Mouse (Mus musculus): ENCODE measurements at regions not wholly inside any gene's neighbourhood (a gene's known extent, or its start where the extent isn't known, plus 50 kb on each side); places are given as distances from the start of the nearest gene placed in this dataset.

- H3K4me3 ChIP-seq (ENCODE audit: low read depth, low read length) = no peak overlapping the region
- no peaks in the 10 kb centered on the region for H3K36me3 ChIP-seq (ENCODE audit: insufficient read depth)
- H3K9me3 ChIP-seq (ENCODE audit: low read length) = no peaks in the 10 kb centered on the region
- H3K4me1 ChIP-seq (ENCODE audit: insufficient read depth) = no peaks in the 10 kb centered on the region
- H3K27ac ChIP-seq (ENCODE audit: low read depth, low read length) = no peak overlapping the region
- 54% methylated on average over 1 of the region's 1 CpGs for WGBS
- ATAC-seq (no peak), DNase-seq (no peak)
- no peak overlapping the region for H3K4me2 ChIP-seq (ENCODE audit: low read depth)
- H3K27me3 ChIP-seq (ENCODE audit: insufficient read depth, low read length) = no peaks in the 10 kb centered on the region
- H3K9ac ChIP-seq = no peak overlapping the region
- no peak for TF ChIP-seq CTCF (IDR thresholded peaks at IDR 0.05; ENCODE audit: low read depth)
These were observed 55.6 kb upstream of the Arhgap5 start for GRCm38 (mm10) chr12:52448218-52448617.

GRCm38 (mm10) chr12:52453890-52454289, 49.9 kb upstream of the Arhgap5 start:
- no peaks in the 10 kb centered on the region for H3K36me3 ChIP-seq (ENCODE audit: insufficient read depth)
- TF ChIP-seq CTCF (IDR thresholded peaks at IDR 0.05; ENCODE audit: low read depth) = no peak
- H3K4me3 ChIP-seq (ENCODE audit: low read depth, low read length) = no peak overlapping the region
- 91% methylated on average over 5 of the region's 5 CpGs for WGBS
- H3K9ac ChIP-seq = no peak overlapping the region
- H3K27ac ChIP-seq (ENCODE audit: low read depth, low read length) = no peak overlapping the region
- DNase-seq (no peak), ATAC-seq (no peak)
- H3K4me2 ChIP-seq (ENCODE audit: low read depth) = no peak overlapping the region
- no peaks in the 10 kb centered on the region for H3K9me3 ChIP-seq (ENCODE audit: low read length)
- no peaks in the 10 kb centered on the region for H3K4me1 ChIP-seq (ENCODE audit: insufficient read depth)
- H3K27me3 ChIP-seq (ENCODE audit: insufficient read depth, low read length) = no peaks in the 10 kb centered on the region

Measured in forebrain, postnatal 0 days (tissue).